ENCODE assay signal across 9 mouse cellular contexts in the genomic region with DNA sequence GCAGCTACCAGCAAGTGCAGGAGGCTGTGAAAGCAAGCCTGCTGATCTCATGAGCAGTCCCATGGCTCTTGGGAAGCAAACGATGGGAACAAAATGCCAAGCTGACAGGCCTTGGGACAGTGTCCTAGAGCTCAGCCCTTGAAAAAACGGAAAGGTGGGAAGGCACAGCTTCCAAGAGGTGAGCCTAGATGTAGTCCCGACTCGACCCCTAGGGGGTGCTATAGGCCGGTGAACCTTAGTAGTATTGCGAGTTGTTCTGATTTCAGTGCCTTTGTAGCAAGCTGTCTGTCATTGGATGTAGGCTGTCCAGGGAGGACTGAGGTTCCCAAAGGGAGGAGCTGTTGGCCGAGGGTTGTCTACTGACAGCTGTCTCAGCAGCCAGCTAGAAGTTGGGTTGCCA. TPM values are rescaled to one million over a fixed set of nuclear protein-coding genes. Genes with fewer than 3 reads are reported as not detected.
DNase-seq lines count a peak whose midpoint lies in the region; ATAC-seq and TF ChIP-seq lines count a peak whose summit lies in the region.
"Had no signal": no experiment of that assay in that cellular context is flagged by ENCODE, and none has a peak within 500 bp of the region (broad histone marks: within the 10 kb centered on the region; RNA-seq: fewer than 3 reads in every experiment).

No protein-coding gene starts in this region.

- TF ChIP-seq CTCF in stomach, postnatal 0 days (IDR thresholded peaks at IDR 0.05; ENCODE audit: low read depth), result peak; percentile 77

- H3K9ac ChIP-seq in heart, embryonic 12.5 days, result no peak overlapping the region
- no peak overlapping the region for H3K9ac ChIP-seq in embryonic facial prominence, embryonic 11.5 days (replicated peaks; ENCODE audit: low read length)
- no peak overlapping the region for H3K9ac ChIP-seq in midbrain, embryonic 13.5 days (replicated peaks)
- no peak overlapping the region for H3K9ac ChIP-seq in stomach, postnatal 0 days (ENCODE audit: low read length)
- H3K9ac ChIP-seq: midbrain, embryonic 12.5 days had no signal

- no peak for ATAC-seq in heart, embryonic 12.5 days (ENCODE audit: insufficient number of reproducible peaks, low FRiP score)
- ATAC-seq in embryonic facial prominence, embryonic 11.5 days (replicated peaks; ENCODE audit: insufficient number of reproducible peaks, low FRiP score, low TSS enrichment, low read depth), result no peak
- peak; percentile 20; the same call in 1 of the 2 replicates for ATAC-seq in midbrain, embryonic 13.5 days
- no peak for ATAC-seq in stomach, postnatal 0 days (ENCODE audit: low FRiP score, low TSS enrichment)

- WGBS in heart, embryonic 12.5 days, result 15% methylated on average over 7 of the region's 7 CpGs
- 23% methylated on average over 7 of the region's 7 CpGs for WGBS in embryonic facial prominence, embryonic 11.5 days
- WGBS in midbrain, embryonic 13.5 days, result 20% methylated on average over 7 of the region's 7 CpGs
- 16% methylated on average over 7 of the region's 7 CpGs for WGBS in stomach, postnatal 0 days

- no peaks in the 10 kb centered on the region for H3K4me1 ChIP-seq in heart, embryonic 12.5 days (replicated peaks)
- H3K4me1 ChIP-seq in embryonic facial prominence, embryonic 11.5 days (ENCODE audit: control insufficient read depth, insufficient read depth, low read length), result no peaks in the 10 kb centered on the region
- H3K4me1 ChIP-seq in midbrain, embryonic 13.5 days (replicated peaks), result 0 out of 2 replicates have a peak, but pooled peaks cover 6% of the 10 kb centered on the region
- H3K4me1 ChIP-seq in stomach, postnatal 0 days (replicated peaks; ENCODE audit: control insufficient read depth, insufficient read depth), result no peaks in the 10 kb centered on the region

- H3K36me3 ChIP-seq in heart, embryonic 12.5 days, result no peaks in the 10 kb centered on the region
- H3K36me3 ChIP-seq in embryonic facial prominence, embryonic 11.5 days (replicated peaks; ENCODE audit: control insufficient read depth, insufficient read depth, low read depth, low read length), result no peaks in the 10 kb centered on the region
- no peaks in the 10 kb centered on the region for H3K36me3 ChIP-seq in midbrain, embryonic 13.5 days
- H3K36me3 ChIP-seq in stomach, postnatal 0 days (ENCODE audit: control insufficient read depth, insufficient read depth, low read length), result no peaks in the 10 kb centered on the region
- H3K36me3 ChIP-seq: midbrain, embryonic 12.5 days had no signal

- intact Hi-C loops in heart, postnatal 25 days (cut with DNase I), result loop anchor here (10.0 kb wide), 1 partner anchor 510 kb away; no protein-coding TSS in a partner anchor

- no peak overlapping the region for H3K27ac ChIP-seq in heart, embryonic 12.5 days (ENCODE audit: poor library complexity, severe bottlenecking)
- no peak overlapping the region for H3K27ac ChIP-seq in embryonic facial prominence, embryonic 11.5 days (replicated peaks; ENCODE audit: low read depth, low read length)
- H3K27ac ChIP-seq in midbrain, embryonic 13.5 days, result no peak overlapping the region
- H3K27ac ChIP-seq in stomach, postnatal 0 days (replicated peaks), result no peak overlapping the region
- H3K27ac ChIP-seq: midbrain, embryonic 12.5 days had no signal

- peak; percentile 30 to 83 for DNase-seq in heart, adult 18-20 months
- peak; percentile 72 to 85 for DNase-seq in adrenal gland, postnatal 36 days
- DNase-seq in embryonic facial prominence, embryonic 11.5 days (ENCODE audit: low spot score), result peak; percentile 77
- peak; percentile 9 for DNase-seq in heart, postnatal 25 days (ENCODE audit: low spot score)
- DNase-seq in left cerebral cortex, adult 11 months (ENCODE audit: low spot score), result peak; percentile 74
- DNase-seq in stomach, postnatal 0 days (ENCODE audit: low spot score), result peak; percentile 77

- H3K4me3 ChIP-seq in heart, embryonic 12.5 days, result no peak overlapping the region
- H3K4me3 ChIP-seq in embryonic facial prominence, embryonic 11.5 days (ENCODE audit: low read depth, low read length), result no peak overlapping the region
- no peak overlapping the region for H3K4me3 ChIP-seq in midbrain, embryonic 13.5 days (replicated peaks)
- H3K4me3 ChIP-seq in stomach, postnatal 0 days (ENCODE audit: low read depth, low read length), result no peak overlapping the region
- H3K4me3 ChIP-seq: midbrain, embryonic 12.5 days had no signal

- H3K27me3 ChIP-seq in heart, embryonic 12.5 days (replicated peaks), result peaks cover 9% of the 10 kb centered on the region; the same call in 1 of the 2 replicates
- no peaks in the 10 kb centered on the region for H3K27me3 ChIP-seq in embryonic facial prominence, embryonic 11.5 days (ENCODE audit: control insufficient read depth, insufficient read depth, low read length)
- H3K27me3 ChIP-seq in midbrain, embryonic 13.5 days, result no peaks in the 10 kb centered on the region
- H3K27me3 ChIP-seq in stomach, postnatal 0 days (ENCODE audit: control insufficient read depth, insufficient read depth, low read length), result no peaks in the 10 kb centered on the region

- no peaks in the 10 kb centered on the region for H3K9me3 ChIP-seq in heart, embryonic 12.5 days (replicated peaks)
- no peaks in the 10 kb centered on the region for H3K9me3 ChIP-seq in embryonic facial prominence, embryonic 11.5 days (replicated peaks; ENCODE audit: control insufficient read depth, low read length)
- no peaks in the 10 kb centered on the region for H3K9me3 ChIP-seq in midbrain, embryonic 13.5 days
- H3K9me3 ChIP-seq in stomach, postnatal 0 days (ENCODE audit: control insufficient read depth, low read length), result no peaks in the 10 kb centered on the region
- H3K9me3 ChIP-seq: midbrain, embryonic 12.5 days had no signal

- no peak for TF ChIP-seq EP300 in stomach, postnatal 0 days (optimal IDR thresholded peaks at IDR 0.05)

- H3K4me2 ChIP-seq in heart, embryonic 12.5 days, result no peak overlapping the region
- no peak overlapping the region for H3K4me2 ChIP-seq in embryonic facial prominence, embryonic 11.5 days (ENCODE audit: low read depth, low read length)
- H3K4me2 ChIP-seq in midbrain, embryonic 13.5 days (replicated peaks), result no peak overlapping the region
- no peak overlapping the region for H3K4me2 ChIP-seq in stomach, postnatal 0 days (replicated peaks; ENCODE audit: low read depth)
- H3K4me2 ChIP-seq: midbrain, embryonic 12.5 days had no signal

RNA-seq across cellular contexts. Expression of gene Cacng5, which starts 49.7 kb away (rescaled TPM):
- not detected for total RNA-seq in heart, adult 18-20 months (2021)
- not detected in 2 replicates for polyA plus RNA-seq in heart, embryonic 12.5 days (2016; fragmentation: Nextera tagmentation; extraction: Ambion mirVana)
- under 1 TPM; 0.07 to 0.13 TPM for total RNA-seq in adrenal gland, postnatal 36 days (2021)
- polyA plus RNA-seq in embryonic facial prominence, embryonic 11.5 days (2014; fragmentation: Nextera tagmentation; extraction: Ambion mirVana), result 0.52 and 0.55 TPM in 2 replicates
- total RNA-seq in heart, postnatal 25 days (2021), result under 1 TPM; 0.06 to 0.10 TPM
- polyA plus RNA-seq in midbrain, embryonic 13.5 days (2015; fragmentation: Nextera tagmentation; extraction: Ambion mirVana), result 3.8 and 4.1 TPM in 2 replicates
- 0.17 and 0.21 TPM in 2 replicates for polyA plus RNA-seq in stomach, postnatal 0 days (2015; fragmentation: Nextera tagmentation; extraction: Ambion mirVana)

Comparison
In these comparisons a context has a peak if more than half of its experiments do, and no peak if none do; other contexts are left out.
1. DNase-seq: peak in every context shown above with its lines; median percentile 78 in adrenal gland, postnatal 36 days; 77 in embryonic facial prominence, embryonic 11.5 days; 77 in stomach, postnatal 0 days; 74 in left cerebral cortex, adult 11 months; 56 in heart, adult 18-20 months; 9 in heart, postnatal 25 days.